Mouse (Mus musculus) liver, adult 10 weeks (tissue): Measurements from ENCODE around the gene Cldn16. TPM values are rescaled to one million over a fixed set of nuclear protein-coding genes. Genes with fewer than 3 reads are reported as not detected.

ENCODE experiments used
- polyA plus RNA-seq: library from polyadenylated mRNA; stranded (reverse); fragments of 350-450 nt; fragmentation: Illumina TruSeq; extraction: RNeasy Lipid Tissue Mini Kit (QIAGEN cat#74804); gene quantifications from one replicate; pipeline ENCODE4 v1.2.3, GENCODE M21; 2014; ENCODE audit warnings: low read depth, low replicate concordance

The Cldn16 gene
- not detected for polyA plus RNA-seq

GRCm38 (mm10) chr16:26462835-26463234, at the start of gene Cldn16:
Gene Cldn16 (plus strand): TSS chr16:26463135.

GRCm38 (mm10) chr16:26526669-26527068, 63.7 kb downstream of the Cldn16 start, which contains the start of gene Tmem207:
Gene Tmem207 (minus strand): TSS chr16:26526769.

Other genes with a start within 250 kb of the Cldn16 start
- 172 TPM for gene Cldn1, start 91.3 kb upstream of the Cldn16 start, polyA plus RNA-seq
- gene Tmem207, start 63.6 kb downstream of the Cldn16 start, polyA plus RNA-seq = not detected
- gene Il1rap, start 118.6 kb downstream of the Cldn16 start, polyA plus RNA-seq = 241 TPM